Mouse (Mus musculus): ENCODE results near the gene Map1b.
A peak's percentile ranks its signal among the peaks of the same experiment; 100 is the strongest.

The Map1b gene

GRCm38 (mm10) chr13:99527936-99528335, 11.6 kb upstream of the Map1b start:
- DNase-seq, result no peak

GRCm38 (mm10) chr13:99525491-99525890, 9.2 kb upstream of the Map1b start:
- no peak for DNase-seq

- no peak for DNase-seq
These were observed 1.5 kb upstream of the Map1b start for GRCm38 (mm10) chr13:99517836-99518235.

- DNase-seq, result peak in 1 of 2 experiments; percentile 48
These were observed 448 bp downstream of the Map1b start for GRCm38 (mm10) chr13:99515736-99516447.

- DNase-seq, result peak; percentile 84 to 90
These were observed 1.3 kb downstream of the Map1b start for GRCm38 (mm10) chr13:99514917-99515591.

GRCm38 (mm10) chr13:99513990-99514389, 2.4 kb downstream of the Map1b start:
- DNase-seq, result peak; percentile 37 to 56

- DNase-seq, result peak; percentile 69 to 75
These were observed 3.2 kb downstream of the Map1b start for GRCm38 (mm10) chr13:99513138-99513537.

- DNase-seq, result no peak
These were observed 6.4 kb downstream of the Map1b start for GRCm38 (mm10) chr13:99509896-99510295.

- DNase-seq, result no peak
These were observed 9.8 kb downstream of the Map1b start for GRCm38 (mm10) chr13:99506580-99506962.

GRCm38 (mm10) chr13:99505826-99506579, 10.3 kb downstream of the Map1b start:
- no peak for DNase-seq

- DNase-seq, result no peak
These were observed 12.9 kb downstream of the Map1b start for GRCm38 (mm10) chr13:99503370-99503979.

- peak in 1 of 2 experiments; percentile 38 for DNase-seq
These were observed 13.4 kb downstream of the Map1b start for GRCm38 (mm10) chr13:99502911-99503310.

GRCm38 (mm10) chr13:99502126-99502744, 14.1 kb downstream of the Map1b start:
- no peak for DNase-seq

GRCm38 (mm10) chr13:99501393-99501792, 14.9 kb downstream of the Map1b start:
- no peak for DNase-seq

GRCm38 (mm10) chr13:99500609-99501008, 15.7 kb downstream of the Map1b start:
- DNase-seq, result no peak

- DNase-seq, result no peak
These were observed 16.6 kb downstream of the Map1b start for GRCm38 (mm10) chr13:99499764-99500163.

GRCm38 (mm10) chr13:99496106-99496505, 20.2 kb downstream of the Map1b start:
- DNase-seq, result no peak

- no peak for DNase-seq
These were observed 21.9 kb downstream of the Map1b start for GRCm38 (mm10) chr13:99494416-99494815.

- DNase-seq, result no peak
These were observed 22.9 kb downstream of the Map1b start for GRCm38 (mm10) chr13:99493304-99493904.

GRCm38 (mm10) chr13:99492619-99493303, 23.6 kb downstream of the Map1b start:
- DNase-seq, result no peak

- no peak for DNase-seq
These were observed 26.3 kb downstream of the Map1b start for GRCm38 (mm10) chr13:99489998-99490397.

- DNase-seq, result no peak
These were observed 27.2 kb downstream of the Map1b start for GRCm38 (mm10) chr13:99489175-99489574.

Data from cerebellum, adult 18-20 months (tissue).